7 mouse cellular contexts compared by ENCODE assay signal in genomic region chr6:90604130-90604529, GRCm38 (mm10). TPM values are rescaled to one million over a fixed set of nuclear protein-coding genes. Genes with fewer than 3 reads are reported as not detected.
DNase-seq lines count a peak whose midpoint lies in the region; ATAC-seq and TF ChIP-seq lines count a peak whose summit lies in the region.

No protein-coding gene starts in this region.

- no peak overlapping the region for H3K27ac ChIP-seq in lung, embryonic 14.5 days (ENCODE audit: low read depth)
- no peak overlapping the region for H3K27ac ChIP-seq in forebrain, embryonic 15.5 days (replicated peaks)
- no peak overlapping the region for H3K27ac ChIP-seq in limb, embryonic 15.5 days

- H3K36me3 ChIP-seq in lung, embryonic 14.5 days (ENCODE audit: insufficient read depth), result no peaks in the 10 kb centered on the region
- no peaks in the 10 kb centered on the region for H3K36me3 ChIP-seq in forebrain, embryonic 15.5 days
- H3K36me3 ChIP-seq in limb, embryonic 15.5 days, result no peaks in the 10 kb centered on the region

- no peak for TF ChIP-seq CTCF in lung, embryonic 14.5 days (IDR thresholded peaks at IDR 0.05; ENCODE audit: low read depth)

- no peak for ATAC-seq in lung, embryonic 14.5 days (ENCODE audit: insufficient read depth)
- peak; percentile 25 for ATAC-seq in forebrain, embryonic 15.5 days (replicated peaks)
- ATAC-seq in limb, embryonic 15.5 days (ENCODE audit: insufficient number of reproducible peaks, low FRiP score, low TSS enrichment, low read depth), result no peak

- DNase-seq in lung, embryonic 14.5 days, result no peak
- DNase-seq in lung, postnatal 25 days (ENCODE audit: low spot score), result no peak
- peak; percentile 40 for DNase-seq in thymus, postnatal 0 days (ENCODE audit: low spot score)
- DNase-seq in spleen, postnatal 10 days (ENCODE audit: low spot score in 2 of 2), result no peak
- no peak for DNase-seq in right cerebral cortex, postnatal 4 days

- peak overlapping the region; percentile 87 for H3K4me2 ChIP-seq in lung, embryonic 14.5 days
- H3K4me2 ChIP-seq in forebrain, embryonic 15.5 days (replicated peaks), result peak overlapping the region; percentile 79
- H3K4me2 ChIP-seq in limb, embryonic 15.5 days, result peak overlapping the region; percentile 90; the same call in 1 of the 2 replicates

- H3K4me3 ChIP-seq in lung, embryonic 14.5 days (ENCODE audit: low read depth, low read length), result peak overlapping the region; percentile 55
- peak overlapping the region; percentile 55 for H3K4me3 ChIP-seq in forebrain, embryonic 15.5 days
- peak overlapping the region; percentile 69 for H3K4me3 ChIP-seq in limb, embryonic 15.5 days

- H3K9me3 ChIP-seq in lung, embryonic 14.5 days (ENCODE audit: low read depth, low read length), result no peaks in the 10 kb centered on the region
- no peaks in the 10 kb centered on the region for H3K9me3 ChIP-seq in forebrain, embryonic 15.5 days
- no peaks in the 10 kb centered on the region for H3K9me3 ChIP-seq in limb, embryonic 15.5 days

- H3K4me1 ChIP-seq in lung, embryonic 14.5 days (ENCODE audit: insufficient read depth), result no peaks in the 10 kb centered on the region
- H3K4me1 ChIP-seq in forebrain, embryonic 15.5 days, result peaks cover 9% of the 10 kb centered on the region
- H3K4me1 ChIP-seq in limb, embryonic 15.5 days, result peaks cover 17% of the 10 kb centered on the region

- WGBS in lung, embryonic 14.5 days, result 54% methylated on average over 3 of the region's 3 CpGs
- WGBS in forebrain, embryonic 15.5 days, result 70% methylated on average over 3 of the region's 3 CpGs
- WGBS in limb, embryonic 15.5 days, result 44% methylated on average over 3 of the region's 3 CpGs

- no peaks in the 10 kb centered on the region for H3K27me3 ChIP-seq in lung, embryonic 14.5 days (ENCODE audit: insufficient read depth, low read length)
- no peaks in the 10 kb centered on the region; the same call in 1 of the 2 replicates for H3K27me3 ChIP-seq in forebrain, embryonic 15.5 days
- H3K27me3 ChIP-seq in limb, embryonic 15.5 days, result 0 out of 2 replicates have a peak, but pooled peaks cover 2% of the 10 kb centered on the region

- no peak overlapping the region for H3K9ac ChIP-seq in lung, embryonic 14.5 days
- no peak overlapping the region for H3K9ac ChIP-seq in forebrain, embryonic 15.5 days (replicated peaks)
- no peak overlapping the region for H3K9ac ChIP-seq in limb, embryonic 15.5 days

RNA-seq across cellular contexts. Expression of gene Slc41a3, which starts 0.4 kb away (rescaled TPM):
- 4.7 and 5.4 TPM in 2 replicates for polyA plus RNA-seq in lung, embryonic 14.5 days (2014; fragmentation: Nextera tagmentation; extraction: Ambion mirVana)
- 2.3 and 2.5 TPM in 2 replicates for polyA plus RNA-seq in forebrain, embryonic 15.5 days (2015; fragmentation: Nextera tagmentation; extraction: Ambion mirVana)
- 6.5 and 7.6 TPM in 2 replicates for polyA plus RNA-seq in limb, embryonic 15.5 days (2015; fragmentation: Nextera tagmentation; extraction: Ambion mirVana)
- polyA plus RNA-seq in thymus, postnatal 0 days (2015; fragmentation: Nextera tagmentation; extraction: Ambion mirVana), result 5.0 and 7.5 TPM in 2 replicates
